Mouse (Mus musculus) mouse embryonic stem cell (cell line): ENCODE measurements around the gene Dync1li1.
"Not testable (repeated sequence)": the region's sequence is repeated elsewhere in the genome, so short reads cannot be mapped to it uniquely, and the experiment has no call there.

Experiments used
- in situ Hi-C, 2 experiments: fragments of 300-500 bp; cut with MboI; formaldehyde crosslinking; loops; 1 replicate in 1 of 2; 3 replicates in 1 of 2; pipeline ENCODE4 v1.14.3; 2019 to 2020; ENCODE audit warnings: low sequenced_read_pairs in 2 of 2, low pct_unique_long_range_greater_than_20kb in 1 of 2, mixed read lengths in 1 of 2; ENCODE audit not compliant: unreplicated experiment in 1 of 2

Gene Dync1li1

DNA sequence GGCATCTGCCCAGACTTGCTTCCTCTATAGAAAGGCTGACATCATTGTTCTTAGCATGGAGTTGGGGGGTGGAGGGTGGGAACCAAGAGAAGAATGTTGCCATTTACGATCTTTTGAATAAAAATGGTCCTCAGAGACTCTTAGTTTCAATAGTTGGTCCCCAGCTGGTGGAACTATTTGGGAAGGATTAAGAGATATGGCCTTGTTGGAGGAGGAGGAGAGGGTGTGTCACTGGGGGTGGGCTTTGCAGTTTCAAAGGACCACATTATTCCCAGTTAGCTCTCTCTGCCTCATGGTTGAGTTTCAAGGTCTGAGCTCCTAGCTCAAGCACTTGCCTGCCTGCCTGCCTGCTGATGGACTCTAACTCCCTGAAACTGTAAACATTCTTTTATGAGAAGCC, 16.6 kb upstream of the Dync1li1 start:
- in situ Hi-C loops, result no loop called here

DNA sequence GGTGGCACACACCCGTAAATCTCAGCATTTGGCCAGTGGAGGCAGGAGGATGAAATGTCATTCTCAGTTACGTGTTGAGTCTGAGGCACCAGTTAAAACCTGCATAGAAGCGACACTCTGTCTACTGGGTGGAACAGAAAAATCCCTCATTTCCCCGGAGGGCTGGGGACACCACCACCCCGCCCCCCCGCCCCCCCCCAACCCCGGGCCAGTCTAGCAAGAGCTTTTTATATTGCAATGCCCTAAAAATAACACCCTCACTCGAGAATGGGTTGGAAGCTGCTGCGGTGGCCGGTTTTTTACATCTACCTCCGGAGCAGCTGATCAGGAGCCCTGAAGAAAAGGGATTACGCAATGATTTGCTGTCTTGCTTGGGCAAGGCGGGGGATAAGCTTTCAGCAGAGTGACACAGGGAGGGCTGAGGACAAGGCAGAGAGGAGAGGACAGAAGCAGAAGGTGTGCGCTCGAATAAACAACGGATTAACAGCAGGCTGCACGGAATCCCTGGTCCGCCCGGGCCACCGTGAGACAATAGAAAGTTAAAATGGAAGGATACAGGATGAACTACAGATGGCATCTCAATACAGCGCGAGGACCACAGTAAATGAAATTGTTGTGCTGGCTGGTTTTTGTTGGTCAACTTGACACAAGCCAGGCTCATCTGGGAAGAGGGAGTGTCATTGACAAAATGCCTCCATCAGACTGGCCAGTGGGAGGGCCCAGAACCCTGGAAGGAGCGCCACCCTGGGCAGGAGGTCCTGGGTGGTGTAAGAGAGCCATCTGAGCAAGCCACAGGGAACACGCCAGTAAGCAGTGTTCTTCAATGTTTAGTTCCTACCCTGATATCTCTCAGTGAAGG, 15.7 kb upstream of the Dync1li1 start:
- in situ Hi-C loops, result no loop called here

DNA sequence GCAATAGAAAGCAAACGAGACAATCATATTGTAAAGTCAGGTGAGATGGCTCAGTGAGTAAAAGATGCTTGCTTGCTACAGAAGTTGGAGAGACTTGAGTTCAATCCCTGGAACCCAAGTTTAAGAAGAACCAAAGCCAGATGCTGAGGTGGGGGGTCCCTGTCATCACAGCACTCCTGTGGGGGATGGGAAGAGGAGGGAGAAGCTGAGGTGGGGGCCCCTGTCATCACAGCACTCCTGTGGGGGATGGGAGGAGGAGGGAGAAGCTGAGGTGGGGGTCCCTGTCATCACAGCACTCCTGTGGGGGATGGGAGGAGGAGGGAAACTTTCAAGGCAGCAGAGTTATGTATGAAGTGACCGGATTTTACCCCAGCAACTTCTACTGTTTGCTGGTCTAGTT, 15.0 kb upstream of the Dync1li1 start:
- in situ Hi-C loops, result no loop called here

DNA sequence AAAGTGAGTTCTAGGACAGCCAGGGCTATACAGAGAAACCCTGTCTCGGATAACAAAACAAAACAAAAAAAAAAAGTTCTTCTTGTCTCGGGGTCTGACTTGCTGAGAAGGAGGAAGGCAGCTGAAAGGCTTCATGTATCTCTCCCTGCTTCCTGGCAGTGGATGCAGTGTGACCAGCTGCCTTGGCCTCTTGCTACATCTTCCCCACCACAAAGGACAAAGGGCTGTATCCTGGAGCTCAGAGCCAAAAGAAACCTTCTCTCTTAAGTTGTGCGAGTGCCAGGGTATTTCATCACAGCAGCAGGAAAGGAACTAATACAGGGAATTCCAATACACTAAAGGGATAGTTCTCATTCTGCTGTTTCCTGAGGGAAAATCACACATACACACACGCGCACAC, 10.0 kb upstream of the Dync1li1 start:
- in situ Hi-C loops, result no loop called here

DNA sequence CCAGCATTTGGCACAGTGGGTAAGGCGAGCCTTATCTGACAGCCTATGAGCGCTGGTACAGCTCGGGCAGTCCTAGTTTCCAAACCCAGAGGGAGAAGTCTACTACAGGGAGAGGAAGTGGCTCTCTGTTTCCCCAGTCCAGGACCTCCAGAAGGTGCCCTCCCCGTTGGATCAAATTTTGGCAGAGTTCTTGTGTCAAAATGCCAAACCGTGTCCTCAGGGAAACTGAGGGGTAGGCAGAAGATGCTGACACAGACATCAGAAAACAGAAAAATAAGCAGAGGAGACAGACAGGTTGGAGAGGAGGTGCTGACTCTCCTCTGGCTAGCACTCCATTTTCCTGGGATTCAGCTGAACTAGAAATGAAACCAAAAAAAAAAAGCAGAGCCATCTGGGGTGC, 8.6 kb upstream of the Dync1li1 start:
- in situ Hi-C loops, result no loop called here

DNA sequence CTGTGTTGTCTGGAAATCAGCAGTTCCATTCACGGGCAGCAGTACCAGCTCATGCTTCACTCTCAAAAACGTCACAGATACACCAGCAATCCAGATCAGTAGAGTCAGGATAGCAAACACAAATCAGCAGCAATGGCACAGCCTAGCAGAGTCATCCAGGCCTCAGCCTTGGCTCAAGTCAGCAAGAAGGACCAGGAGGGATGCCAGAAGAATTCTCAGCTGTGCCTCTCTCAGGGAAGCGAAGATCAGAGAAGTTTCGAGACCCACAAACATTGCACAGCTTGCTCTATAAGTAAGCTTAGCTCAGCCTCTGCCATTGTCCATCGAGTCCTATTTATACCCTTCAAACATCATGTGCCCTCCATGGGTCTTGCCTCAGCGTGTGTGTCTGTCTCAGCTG, 8.1 kb upstream of the Dync1li1 start:
- in situ Hi-C loops, result no loop called here

DNA sequence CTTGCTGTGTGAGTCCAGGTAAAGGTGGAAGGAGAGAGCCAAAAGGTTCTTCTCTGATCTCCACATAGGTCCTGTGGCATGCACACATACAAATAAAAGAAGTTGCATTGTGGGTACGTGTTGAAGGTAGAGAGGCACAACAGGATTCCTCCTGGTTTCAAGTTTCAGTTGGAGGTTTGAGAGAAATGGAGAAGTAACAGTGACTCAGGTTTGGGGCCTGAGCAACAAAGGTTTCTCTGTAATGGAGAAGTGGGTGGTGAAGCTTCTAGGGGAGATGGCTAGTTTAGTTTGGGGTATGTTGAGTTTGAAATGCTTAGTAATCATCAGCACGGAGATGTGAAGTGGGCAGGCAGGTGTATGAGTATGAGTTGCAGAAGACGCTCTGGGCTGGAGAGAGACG, 6.4 kb upstream of the Dync1li1 start:
- in situ Hi-C loops, result no loop called here

DNA sequence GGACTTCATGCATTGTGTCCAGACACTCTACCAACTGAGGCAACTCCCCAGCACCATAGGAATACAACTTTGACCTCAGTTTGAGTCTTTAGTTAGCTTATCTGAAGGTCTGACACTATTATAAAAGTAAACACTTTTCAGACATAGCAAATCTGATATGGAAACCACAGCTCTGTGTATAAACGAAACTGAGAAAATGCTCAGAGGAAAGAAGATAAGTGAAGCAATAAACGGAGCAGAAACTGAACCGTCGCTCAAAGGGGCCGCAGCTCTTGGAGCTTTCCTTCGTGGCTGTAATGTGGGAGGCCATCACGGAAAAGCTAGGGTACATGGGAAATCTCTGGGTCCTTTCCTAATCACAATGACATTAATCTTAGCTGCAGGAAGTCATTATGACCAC, 2.3 kb upstream of the Dync1li1 start:
- in situ Hi-C loops, result no loop called here

DNA sequence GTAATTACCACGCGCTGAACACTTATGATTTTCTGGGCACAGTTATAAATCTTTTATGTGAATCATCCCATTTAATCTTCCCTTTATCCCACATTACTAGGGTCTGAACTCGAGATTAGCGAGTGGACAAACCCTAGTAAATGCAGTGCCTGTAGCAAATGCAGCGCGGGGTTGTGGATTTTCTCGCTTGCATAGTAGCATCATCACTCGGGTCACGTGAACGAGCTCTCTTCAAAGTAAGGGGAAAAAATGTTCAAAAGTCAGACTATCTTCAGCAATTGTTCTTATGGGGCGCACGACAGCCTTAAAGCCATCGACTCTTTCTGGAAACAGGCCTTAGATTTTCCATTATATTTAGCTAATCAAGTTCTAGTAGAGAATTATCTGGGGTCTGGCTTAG, 951 bp upstream of the Dync1li1 start:
- in situ Hi-C loops, result no loop called here

DNA sequence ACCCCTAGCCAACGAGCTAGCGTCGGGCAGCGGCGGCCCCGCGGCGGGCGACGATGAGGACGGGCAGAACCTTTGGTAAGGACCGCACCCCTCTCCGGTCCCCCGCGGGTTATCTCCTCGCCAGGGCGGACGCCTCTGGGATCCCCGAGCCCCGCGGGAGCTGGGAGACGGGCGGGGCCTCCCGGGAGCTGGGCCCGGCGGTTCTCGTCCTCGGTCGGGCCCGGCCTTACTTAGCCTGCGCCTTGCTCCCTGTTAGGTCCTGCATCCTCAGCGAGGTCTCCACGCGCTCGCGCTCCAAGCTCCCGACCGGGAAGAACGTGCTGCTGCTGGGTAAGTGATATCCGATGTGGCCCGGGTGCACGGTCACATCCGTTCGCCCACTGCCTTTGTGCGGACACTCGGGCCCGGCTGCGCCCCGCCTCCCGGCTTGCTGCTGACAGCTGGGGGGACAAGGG, 390 bp downstream of the Dync1li1 start:
- in situ Hi-C loops, result no loop called here

DNA sequence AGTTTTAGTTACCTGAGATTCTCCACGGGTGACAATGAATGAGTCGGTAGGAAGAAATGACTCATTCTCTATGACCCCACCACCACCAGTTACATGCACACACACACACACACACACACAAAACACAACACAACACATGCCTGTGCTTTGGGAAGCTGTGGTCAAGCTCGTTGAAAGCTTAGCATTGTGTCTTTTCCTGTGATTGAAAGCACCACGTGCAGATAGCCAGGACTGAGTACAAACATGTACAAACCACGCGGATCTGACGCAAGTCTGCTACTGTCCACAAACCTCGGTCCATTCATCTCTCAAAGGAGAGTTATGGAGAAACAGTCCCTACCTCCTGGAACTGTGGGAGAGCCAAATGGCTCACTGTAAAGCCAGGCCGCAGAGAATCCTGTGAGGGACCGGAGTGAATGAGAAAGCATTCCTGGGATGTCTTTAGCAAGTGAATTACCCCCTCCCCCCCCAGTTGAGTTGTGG, 1.6 kb downstream of the Dync1li1 start:
- in situ Hi-C loops, result no loop called here

DNA sequence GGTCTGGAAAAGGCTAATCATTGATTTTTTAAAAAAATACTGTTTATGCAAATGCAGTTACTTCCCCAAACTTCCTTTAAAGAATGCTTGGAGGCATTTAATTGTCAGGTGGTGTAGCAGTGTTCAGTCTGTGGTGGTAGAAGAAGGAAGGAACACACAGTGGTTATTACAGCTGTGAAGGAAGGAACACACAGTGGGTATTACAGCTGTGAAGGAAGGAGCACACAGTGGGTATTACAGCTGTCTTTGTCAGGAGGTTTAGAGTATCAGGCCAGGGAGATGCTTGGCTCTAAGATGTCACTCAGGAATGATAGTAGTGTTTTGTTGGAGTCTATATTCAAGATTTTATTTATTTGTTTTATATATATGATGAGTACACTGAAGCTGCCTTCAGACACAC, 2.5 kb downstream of the Dync1li1 start:
- in situ Hi-C loops, result no loop called here

DNA sequence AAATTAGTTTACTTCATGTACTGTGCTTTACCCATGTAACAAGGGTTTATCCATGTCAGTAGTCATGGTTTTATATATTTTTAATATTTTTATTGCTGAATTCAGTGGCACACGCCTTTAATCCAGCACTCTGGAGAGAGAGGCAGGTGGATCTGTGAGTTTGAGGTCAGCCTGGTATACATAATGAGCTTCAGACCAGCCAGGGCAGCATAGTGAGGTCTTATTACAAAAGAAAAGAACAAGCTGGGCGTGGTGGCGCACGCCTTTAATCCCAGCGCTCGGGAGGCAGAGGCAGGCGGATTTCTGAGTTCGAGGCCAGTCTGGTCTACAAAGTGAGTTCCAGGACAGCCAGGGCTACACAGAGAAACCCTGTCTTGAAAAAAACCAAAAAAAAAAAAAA, 7.1 kb downstream of the Dync1li1 start:
- in situ Hi-C loops, result not testable (repeated sequence)

DNA sequence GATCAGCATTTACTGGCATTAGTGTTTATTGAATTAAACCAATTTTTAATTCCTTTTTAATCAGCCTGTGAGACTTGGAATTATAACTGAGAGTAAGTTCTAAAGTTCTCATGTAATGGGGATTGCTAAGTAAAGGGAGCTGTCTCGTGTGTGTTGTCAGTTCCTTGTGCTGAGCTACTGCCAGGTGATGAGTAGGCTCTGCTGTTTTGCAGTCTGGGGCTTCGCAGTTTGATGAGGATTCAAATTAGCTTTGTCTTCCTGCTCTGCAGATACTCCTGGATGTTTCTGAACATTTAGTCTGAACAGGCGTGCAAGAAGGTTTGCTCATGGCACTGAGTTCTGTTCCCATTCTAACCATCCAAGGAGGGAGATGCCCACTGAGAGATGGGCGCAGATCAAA, 8.5 kb downstream of the Dync1li1 start:
- in situ Hi-C loops, result no loop called here

DNA sequence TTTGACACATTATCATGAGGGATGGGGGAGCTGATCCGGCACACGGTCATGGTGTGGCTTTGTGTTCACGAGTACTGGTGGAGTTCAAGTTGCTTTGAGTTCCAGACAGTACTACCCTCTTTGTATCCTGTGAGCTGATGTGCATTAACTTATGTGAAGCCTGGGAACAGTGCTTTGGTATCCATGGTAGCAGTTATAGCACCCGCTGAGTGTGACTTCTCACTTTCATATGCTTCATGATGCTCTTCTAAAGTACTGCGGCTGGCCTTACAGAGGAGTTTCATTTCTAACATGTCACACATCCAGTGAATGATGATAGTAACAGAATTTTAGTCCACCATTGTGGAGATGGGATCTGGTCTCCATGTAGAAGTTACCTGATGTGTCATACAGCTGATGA, 9.3 kb downstream of the Dync1li1 start:
- in situ Hi-C loops, result no loop called here

DNA sequence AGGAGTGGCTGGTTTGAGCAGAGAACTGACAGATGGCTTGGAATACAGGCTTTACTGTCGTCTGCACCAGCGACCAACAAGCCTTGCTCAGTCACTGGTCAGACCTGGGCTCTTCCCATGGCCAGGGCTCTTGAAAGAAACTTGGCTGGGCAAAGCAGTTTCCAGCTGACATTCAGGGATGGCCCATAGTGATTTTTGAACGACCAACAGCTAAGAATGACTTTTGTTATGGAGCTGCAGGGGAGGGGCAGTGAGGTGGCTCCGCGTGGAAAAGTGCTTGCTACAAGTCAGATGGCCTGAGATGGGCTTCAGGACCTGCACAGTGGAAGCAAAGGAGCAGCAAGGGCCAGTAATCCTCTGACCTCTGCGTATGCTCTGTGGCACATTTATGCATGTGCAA, 10.7 kb downstream of the Dync1li1 start:
- in situ Hi-C loops, result no loop called here

DNA sequence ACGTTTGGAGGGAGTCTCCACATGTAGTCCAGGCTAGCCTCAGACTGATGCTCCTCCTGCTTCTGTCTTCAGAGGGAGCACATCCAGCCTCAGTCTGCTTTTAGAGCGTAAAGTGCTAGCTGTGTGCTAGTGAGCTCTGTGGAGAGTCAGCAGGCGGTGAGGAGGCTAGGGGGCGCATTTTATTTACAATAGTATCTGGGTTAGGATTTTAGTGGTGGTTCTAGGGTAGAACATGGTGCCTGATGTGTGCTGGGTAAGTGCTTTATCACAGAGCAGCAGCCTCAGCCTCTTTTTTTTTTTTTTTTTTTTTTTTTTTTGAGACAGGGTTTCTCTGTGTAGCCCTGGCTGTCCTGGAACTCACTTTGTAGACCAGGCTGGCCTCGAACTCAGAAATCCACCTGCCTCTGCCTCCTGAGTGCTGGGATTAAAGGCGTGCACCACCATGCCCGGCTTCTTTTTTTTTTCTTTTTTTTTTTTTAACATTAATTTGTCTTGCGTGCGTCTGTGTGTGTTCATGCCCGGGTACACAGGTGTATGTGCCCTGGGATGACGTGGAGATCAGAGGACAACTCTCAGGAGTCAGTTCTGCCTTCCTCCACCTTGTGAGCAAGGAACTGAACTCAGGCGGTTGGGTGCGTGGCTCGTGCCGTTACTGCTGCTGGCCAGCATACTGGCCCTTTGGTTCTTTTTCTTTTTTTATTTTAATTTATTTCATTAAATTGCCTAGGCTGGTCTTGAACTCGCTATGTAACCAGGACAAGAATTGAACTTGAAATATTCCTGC, 11.5 kb downstream of the Dync1li1 start:
- in situ Hi-C loops, result no loop called here

DNA sequence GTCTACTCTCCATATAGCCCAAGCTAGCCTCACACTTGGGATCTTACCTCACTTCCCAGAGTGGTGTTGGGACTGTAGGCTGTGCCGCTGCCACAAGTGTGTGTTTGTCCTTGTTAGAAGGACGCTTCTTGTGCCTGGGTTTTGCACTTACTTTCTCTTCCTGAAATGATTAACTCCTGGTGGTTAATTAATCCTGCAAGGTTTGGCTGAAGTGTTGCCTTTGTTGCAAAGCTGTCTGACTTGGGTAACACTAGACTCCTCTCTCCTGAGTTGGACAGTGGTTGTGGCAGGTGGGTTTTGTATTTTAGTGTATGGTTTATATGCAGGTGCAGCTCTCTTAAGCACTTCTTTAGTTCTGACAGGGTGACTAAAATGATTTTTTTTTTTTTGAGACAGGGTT, 12.4 kb downstream of the Dync1li1 start:
- in situ Hi-C loops, result no loop called here

DNA sequence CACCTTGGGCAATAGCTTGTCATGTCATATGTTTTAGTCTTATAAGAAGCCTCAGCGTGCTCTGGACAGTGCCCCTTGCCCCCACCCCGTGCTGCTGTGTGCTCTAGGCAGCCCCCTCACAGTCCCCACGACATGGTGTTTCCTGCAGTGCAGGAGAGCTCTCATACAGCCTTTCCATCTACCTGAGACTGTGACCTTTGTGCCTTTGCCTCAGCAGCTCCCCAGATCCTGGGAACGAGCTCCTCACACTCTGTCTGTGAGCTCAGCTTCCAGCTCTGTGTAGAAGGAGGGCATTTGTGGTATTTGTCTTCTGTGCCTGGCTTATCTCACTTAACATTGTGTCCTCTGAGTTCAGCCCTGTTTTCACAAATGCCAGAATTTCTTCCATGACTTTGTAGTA, 13.3 kb downstream of the Dync1li1 start:
- in situ Hi-C loops, result no loop called here

DNA sequence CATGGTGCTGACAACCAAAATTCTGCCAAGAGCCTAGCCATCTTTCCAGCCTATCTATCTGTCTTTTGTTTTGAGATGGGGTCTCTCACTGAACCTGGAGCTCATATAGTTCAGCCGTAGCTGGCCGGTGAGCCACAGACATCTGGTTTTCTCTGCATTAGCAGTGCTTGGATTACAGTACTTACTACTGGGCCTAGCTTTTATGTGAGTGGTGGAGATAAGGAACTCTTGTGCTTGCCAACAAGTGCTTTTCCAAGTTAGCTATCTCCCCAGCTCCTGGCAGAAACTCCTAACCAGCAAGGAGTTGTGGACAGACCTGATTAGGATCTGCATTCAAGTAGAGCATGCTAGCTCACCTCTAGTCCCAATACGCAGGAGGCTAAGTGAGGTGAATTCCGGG, 19.2 kb downstream of the Dync1li1 start:
- in situ Hi-C loops, result no loop called here
